Mouse (Mus musculus) hindbrain, embryonic 13.5 days (tissue): ENCODE measurements around the gene Msl1. TPM values are rescaled to one million over a fixed set of nuclear protein-coding genes. Genes with fewer than 3 reads are reported as not detected.
"Not testable (repeated sequence)": the region's sequence is repeated elsewhere in the genome, so short reads cannot be mapped to it uniquely, and the experiment has no call there.

Experiments used
- ATAC-seq: fragments of 200-750 bp; cut with Nextera tagmentation; 2 replicates; pipeline ENCODE4 v1.8.0; 2017; ENCODE audit warnings: moderate TSS enrichment; ENCODE audit not compliant: low FRiP score
- H3K27ac ChIP-seq: fragments of 300-500 bp; sonication (generic); 2 replicates; pipeline ENCODE4 v1.5.1; 2015; ENCODE audit warnings: inconsistent platforms, mild to moderate bottlenecking, moderate library complexity
- H3K27me3 ChIP-seq: fragments of 300-500 bp; sonication (generic); 2 replicates; pipeline ENCODE4 v1.6.1; 2015; ENCODE audit warnings: mild to moderate bottlenecking, inconsistent platforms
- H3K36me3 ChIP-seq: fragments of 300-500 bp; sonication (generic); 2 replicates; pipeline ENCODE4 v1.6.1; 2015; ENCODE audit warnings: mild to moderate bottlenecking, inconsistent platforms
- H3K4me1 ChIP-seq: fragments of 300-500 bp; sonication (generic); replicated peaks from 2 replicates; pipeline ENCODE4 v1.6.1; 2015; ENCODE audit warnings: inconsistent platforms
- H3K4me2 ChIP-seq: fragments of 300-500 bp; sonication (generic); 2 replicates; pipeline ENCODE4 v1.6.1; 2015; ENCODE audit warnings: inconsistent platforms, mild to moderate bottlenecking, moderate library complexity
- H3K4me3 ChIP-seq: fragments of 300-500 bp; sonication (generic); 2 replicates; pipeline ENCODE4 v1.5.1; 2015; ENCODE audit warnings: mild to moderate bottlenecking, inconsistent platforms
- H3K9ac ChIP-seq: fragments of 300-500 bp; sonication (generic); 2 replicates; pipeline ENCODE4 v1.6.1; 2015; ENCODE audit warnings: mild to moderate bottlenecking, inconsistent platforms
- H3K9me3 ChIP-seq: fragments of 300-500 bp; sonication (generic); 2 replicates; pipeline ENCODE4 v1.6.1; 2016; ENCODE audit warnings: inconsistent platforms
- WGBS: fragments of 180-500 bp; shearing (Covaris S2); methylation state at CpG from one replicate; pipeline ENCODE4 v1.1.7; 2015; 5-methylcytosine and 5-hydroxymethylcytosine counted together
- polyA plus RNA-seq: library from polyadenylated mRNA; unstranded; fragments of >200 nt; fragmentation: Nextera tagmentation; extraction: Ambion mirVana; gene quantifications from 2 replicates; pipeline ENCODE4 v1.2.1, GENCODE M21; 2015

Msl1 gene
- polyA plus RNA-seq, 1 experiment from 2014 or later = 33.0 TPM

DNA sequence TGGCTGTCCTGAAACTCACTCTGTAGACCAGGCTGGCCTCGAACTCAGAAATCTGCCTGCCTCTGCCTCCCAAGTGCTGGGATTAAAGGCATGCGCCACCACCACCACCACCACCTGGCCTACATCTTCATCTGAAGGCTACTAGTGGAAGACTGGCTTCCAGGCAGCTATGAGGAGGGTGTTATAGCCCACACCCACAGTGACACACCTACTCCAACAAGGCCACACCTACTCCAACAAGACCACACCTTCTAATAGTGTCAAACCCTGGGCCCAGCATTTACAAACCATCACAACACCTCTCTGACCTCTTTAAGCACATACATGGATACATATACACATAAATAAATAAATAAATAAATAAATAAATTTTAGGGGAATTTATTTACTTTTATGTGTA is 30.8 kb downstream of the Msl1 start:
- 98% methylated on average over 2 of the region's 2 CpGs for WGBS
- H3K4me1 ChIP-seq = not testable (repeated sequence)

DNA sequence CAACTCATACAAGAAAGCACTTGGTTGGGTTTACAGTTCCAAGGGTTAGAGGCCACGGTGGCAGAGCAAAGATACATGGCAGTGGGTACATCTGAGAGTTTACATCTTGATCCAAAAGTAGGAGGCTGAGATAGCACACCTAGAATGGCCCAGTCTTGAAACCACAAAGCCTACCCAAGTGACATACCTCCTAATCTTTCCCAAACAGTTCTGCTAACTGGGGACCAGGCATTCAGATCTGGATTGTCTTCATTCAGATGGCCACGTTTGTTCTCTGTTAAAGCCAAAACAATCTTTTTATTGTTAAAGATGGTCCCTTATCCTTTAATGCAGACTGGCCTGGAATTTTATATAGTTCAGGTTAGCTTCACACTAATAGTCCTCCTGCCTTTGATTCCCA is 32.6 kb downstream of the Msl1 start:
- Histone ChIP-seq H3K27me3 (no peaks in the 10 kb centered on the region), H3K4me3 (no peak overlapping the region), H3K9me3 (no peaks in the 10 kb centered on the region), H3K9ac (no peak overlapping the region), H3K4me2 (no peak overlapping the region), H3K36me3 (peaks cover 92% of the 10 kb centered on the region), H3K27ac (no peak overlapping the region), H3K4me1 (no peaks in the 10 kb centered on the region)
- no peak for ATAC-seq
- 88% methylated on average over 2 of the region's 2 CpGs for WGBS

More for the DNA sequence above, 30.8 kb downstream of the Msl1 start:
- H3K27ac ChIP-seq, H3K9me3 ChIP-seq, H3K4me3 ChIP-seq, ATAC-seq, H3K4me2 ChIP-seq, H3K27me3 ChIP-seq, H3K9ac ChIP-seq: not testable (repeated sequence)
- peaks cover 91% of the 10 kb centered on the region for H3K36me3 ChIP-seq

DNA sequence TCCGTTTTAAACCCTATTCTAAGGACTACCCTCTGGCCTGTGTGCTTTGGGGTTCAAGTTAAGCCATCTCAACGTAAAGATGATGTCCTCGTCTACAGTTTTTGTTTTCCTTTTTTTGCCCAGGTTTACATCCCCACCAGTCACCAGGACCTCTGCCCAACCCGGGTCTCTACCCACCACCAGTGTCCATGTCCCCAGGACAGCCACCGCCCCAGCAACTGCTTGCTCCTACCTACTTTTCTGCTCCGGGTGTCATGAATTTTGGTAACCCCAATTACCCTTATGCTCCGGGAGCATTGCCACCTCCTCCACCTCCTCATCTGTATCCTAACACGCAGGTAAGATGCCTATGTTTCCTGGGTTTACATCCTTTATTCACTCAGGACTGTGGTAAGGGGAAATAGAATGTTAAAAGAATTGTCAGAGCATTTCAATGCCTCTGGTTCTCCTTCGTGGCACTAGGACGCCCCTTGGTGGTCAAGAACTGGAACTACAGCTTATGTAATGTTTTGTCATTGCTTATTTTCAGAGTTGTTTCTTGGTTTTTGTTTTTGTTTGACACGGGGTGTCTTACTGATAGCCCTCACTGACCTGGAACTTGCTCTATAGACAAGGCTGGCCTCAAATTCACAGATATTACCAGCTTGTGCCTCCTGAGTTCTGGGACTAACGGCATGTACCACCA is 33.9 kb downstream of the Msl1 start:
- Histone ChIP-seq H3K27me3 (no peaks in the 10 kb centered on the region), H3K27ac (no peak overlapping the region), H3K36me3 (peaks cover 94% of the 10 kb centered on the region), H3K4me1 (0 out of 2 replicates have a peak, but pooled peaks cover under 1% of the 10 kb centered on the region), H3K9me3 (no peaks in the 10 kb centered on the region), H3K4me2 (no peak overlapping the region), H3K9ac (no peak overlapping the region), H3K4me3 (no peak overlapping the region)
- 71% methylated on average over 12 of the region's 12 CpGs for WGBS
- ATAC-seq = no peak

DNA sequence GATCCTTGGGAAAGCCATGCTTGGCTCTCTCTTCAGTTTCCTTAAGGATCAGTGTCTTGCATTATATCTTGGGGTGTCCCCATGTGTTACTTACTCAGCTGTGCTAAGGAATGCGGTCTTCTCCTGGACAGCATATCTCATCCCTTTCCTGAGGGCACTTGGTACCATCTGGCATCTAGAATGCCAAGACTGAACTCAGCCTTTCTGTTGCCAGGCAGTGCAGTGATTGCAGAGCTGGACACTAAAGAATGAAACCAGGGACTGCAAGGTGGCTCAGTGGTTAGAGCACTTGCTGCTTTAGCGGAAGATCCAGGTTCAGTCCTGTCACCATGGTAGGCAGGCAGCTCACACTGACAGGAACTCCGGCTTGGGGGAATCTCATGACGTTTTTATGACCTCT is 34.6 kb downstream of the Msl1 start:
- H3K4me2 ChIP-seq = no peak overlapping the region
- H3K27ac ChIP-seq = no peak overlapping the region
- H3K9ac ChIP-seq = no peak overlapping the region
- peaks cover 94% of the 10 kb centered on the region for H3K36me3 ChIP-seq
- WGBS = 75% methylated on average over 4 of the region's 4 CpGs
- H3K9me3 ChIP-seq = no peaks in the 10 kb centered on the region
- H3K4me1 ChIP-seq = peaks cover 5% of the 10 kb centered on the region; the same call in 1 of the 2 replicates
- no peaks in the 10 kb centered on the region for H3K27me3 ChIP-seq
- no peak overlapping the region for H3K4me3 ChIP-seq
- ATAC-seq = no peak

DNA sequence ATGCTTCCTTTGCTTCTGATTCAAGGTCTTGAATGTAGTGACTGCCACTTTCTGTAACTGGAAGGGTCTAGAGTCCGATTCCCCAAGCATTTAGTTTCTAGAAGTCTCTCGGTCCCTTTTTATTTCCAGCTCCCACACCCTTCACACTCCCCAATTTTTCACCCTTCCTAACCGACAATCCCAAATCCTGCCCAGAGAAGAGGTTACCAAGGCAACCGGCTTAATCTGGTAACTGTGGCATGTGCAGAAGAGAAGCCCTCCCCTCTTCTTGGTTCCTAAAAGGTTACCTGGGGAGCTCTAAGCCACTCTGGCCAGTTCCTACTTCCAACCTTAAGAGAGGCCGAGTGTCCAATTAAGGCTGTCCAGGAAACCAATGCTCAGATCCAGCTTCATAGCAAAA is 40.0 kb downstream of the Msl1 start:
- Histone ChIP-seq H3K4me2 (no peak overlapping the region), H3K27me3 (peaks cover 12% of the 10 kb centered on the region), H3K4me1 (peaks cover 41% of the 10 kb centered on the region), H3K9me3 (no peaks in the 10 kb centered on the region), H3K9ac (no peak overlapping the region), H3K4me3 (no peak overlapping the region), H3K36me3 (peaks cover 45% of the 10 kb centered on the region), H3K27ac (no peak overlapping the region)
- ATAC-seq = no peak
- WGBS = 39% methylated on average over 5 of the region's 5 CpGs

DNA sequence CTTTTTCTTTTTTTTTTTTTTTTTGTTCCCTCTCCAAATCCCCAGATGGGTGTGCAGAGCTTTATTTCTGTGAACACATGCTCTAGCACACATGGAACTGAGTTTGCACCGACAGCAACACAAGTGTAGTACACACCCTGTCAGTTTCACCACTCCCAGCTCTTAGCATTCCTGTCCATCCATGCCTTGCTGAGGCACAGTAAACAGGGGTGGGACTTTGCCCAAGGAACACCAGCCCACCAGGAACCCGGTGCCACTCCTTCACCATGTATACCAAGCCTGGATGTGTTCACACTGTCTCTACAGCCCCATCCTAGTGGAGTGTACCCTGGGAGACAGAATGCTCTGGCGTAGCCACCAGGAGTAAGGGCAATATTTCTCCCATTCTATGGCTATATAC is 40.4 kb downstream of the Msl1 start:
- H3K9me3 ChIP-seq = no peaks in the 10 kb centered on the region
- peaks cover 41% of the 10 kb centered on the region for H3K4me1 ChIP-seq
- no peak overlapping the region for H3K9ac ChIP-seq
- H3K27ac ChIP-seq = no peak overlapping the region
- H3K36me3 ChIP-seq = peaks cover 46% of the 10 kb centered on the region
- WGBS = 63% methylated on average over 3 of the region's 3 CpGs
- H3K4me2 ChIP-seq = no peak overlapping the region
- peaks cover 12% of the 10 kb centered on the region for H3K27me3 ChIP-seq
- ATAC-seq = no peak
- H3K4me3 ChIP-seq = no peak overlapping the region

DNA sequence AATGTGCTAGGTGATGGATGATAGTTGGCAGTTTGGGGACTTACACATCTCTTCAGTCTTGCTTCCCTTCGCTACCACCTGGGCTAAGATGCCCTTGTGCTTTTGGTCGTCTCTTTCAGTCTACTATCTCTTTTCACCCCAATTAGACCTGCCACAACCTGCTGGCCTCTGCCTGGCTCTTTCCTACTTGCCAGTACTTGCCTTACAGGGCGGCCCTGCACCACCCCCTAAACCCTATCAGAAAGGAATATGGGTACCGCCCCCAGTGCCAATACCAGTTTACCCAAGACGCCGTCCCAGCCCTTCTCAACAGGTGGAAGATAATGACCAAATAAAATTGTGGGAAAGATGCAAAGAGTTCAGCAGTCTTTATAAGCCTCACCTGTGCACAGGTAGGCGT is 40.8 kb downstream of the Msl1 start:
- WGBS = 27% methylated on average over 7 of the region's 7 CpGs
- Histone ChIP-seq H3K4me3 (peak overlapping the region; percentile 72), H3K36me3 (peaks cover 42% of the 10 kb centered on the region), H3K9ac (no peak overlapping the region), H3K4me1 (peaks cover 41% of the 10 kb centered on the region), H3K9me3 (no peaks in the 10 kb centered on the region), H3K4me2 (peak overlapping the region; percentile 92), H3K27ac (no peak overlapping the region), H3K27me3 (peaks cover 12% of the 10 kb centered on the region)
- peak; percentile 15 for ATAC-seq

DNA sequence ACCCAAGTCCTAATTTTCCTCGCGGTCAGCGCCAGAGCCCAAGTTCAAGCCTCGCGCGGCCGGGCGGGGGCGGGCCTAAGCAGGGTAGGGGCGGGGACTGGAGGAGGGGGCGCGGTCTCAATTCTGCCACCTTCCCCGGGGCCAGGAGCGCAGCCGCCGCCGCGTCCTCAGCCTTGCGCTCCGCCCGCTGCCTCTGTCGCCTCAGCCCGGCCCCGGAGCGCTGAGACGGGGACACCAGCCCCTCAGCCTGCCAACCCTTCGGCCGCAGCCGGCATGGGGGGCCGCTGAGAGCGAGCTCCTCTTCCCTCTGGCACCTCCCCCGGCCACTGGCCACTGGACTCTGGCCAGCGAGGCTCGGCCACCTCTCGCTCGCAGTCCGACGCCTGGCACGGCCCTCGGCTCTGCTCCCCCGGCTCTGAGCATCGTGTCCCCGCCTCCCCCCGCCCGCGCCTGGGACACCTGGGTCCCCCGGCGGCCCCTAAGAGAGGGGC is 41.4 kb downstream of the Msl1 start, which contains the start of gene Rapgefl1:
TSS of gene Rapgefl1 (plus strand) at position 135 of the 491 bp plus-strand sequence.
- H3K36me3 ChIP-seq = peaks cover 37% of the 10 kb centered on the region
- peaks cover 41% of the 10 kb centered on the region for H3K4me1 ChIP-seq
- H3K4me3 ChIP-seq = peak within 1 kb of the TSS; percentile 72
- H3K4me2 ChIP-seq = peak within 1 kb of the TSS; percentile 92
- peak within 1 kb of the TSS; percentile 80 for H3K9ac ChIP-seq
- ATAC-seq = peak; percentile 86
- H3K27ac ChIP-seq = peak within 1 kb of the TSS; percentile 81
- no peaks in the 10 kb centered on the region for H3K9me3 ChIP-seq
- 0% methylated on average over 43 of the region's 48 CpGs for WGBS
- peaks cover 12% of the 10 kb centered on the region for H3K27me3 ChIP-seq

DNA sequence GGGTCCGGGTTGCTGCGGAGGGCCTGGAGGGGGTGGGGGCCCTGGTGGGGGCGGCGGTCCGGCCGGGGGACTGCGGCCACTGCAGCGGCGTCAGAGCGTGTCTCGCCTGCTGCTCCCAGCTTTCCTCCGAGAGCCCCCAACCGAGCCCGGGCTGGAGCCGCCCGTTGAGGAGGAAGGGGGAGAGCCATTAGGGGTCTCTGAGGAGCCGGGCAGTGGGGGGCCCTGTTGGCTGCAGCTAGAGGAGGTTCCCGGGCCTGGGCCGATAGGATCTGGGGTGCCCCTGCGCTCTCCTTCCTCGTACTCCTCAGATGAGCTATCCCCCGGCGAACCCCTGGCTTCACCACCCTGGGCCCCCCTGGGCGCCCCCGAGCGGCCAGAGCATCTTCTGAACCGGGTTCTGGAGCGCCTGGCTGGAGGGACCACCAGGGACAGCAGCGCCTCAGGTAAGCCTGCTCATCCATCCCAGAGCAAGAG is 42.0 kb downstream of the Msl1 start:
- WGBS = under 1% methylated on average over 22 of the region's 29 CpGs
- Histone ChIP-seq H3K4me1 (peaks cover 41% of the 10 kb centered on the region), H3K27ac (peak overlapping the region; percentile 81), H3K27me3 (peaks cover 12% of the 10 kb centered on the region), H3K9me3 (no peaks in the 10 kb centered on the region), H3K36me3 (peaks cover 31% of the 10 kb centered on the region), H3K9ac (peak overlapping the region; percentile 80), H3K4me2 (peak overlapping the region; percentile 92), H3K4me3 (peak overlapping the region; percentile 72)
- ATAC-seq = peak; percentile 53

DNA sequence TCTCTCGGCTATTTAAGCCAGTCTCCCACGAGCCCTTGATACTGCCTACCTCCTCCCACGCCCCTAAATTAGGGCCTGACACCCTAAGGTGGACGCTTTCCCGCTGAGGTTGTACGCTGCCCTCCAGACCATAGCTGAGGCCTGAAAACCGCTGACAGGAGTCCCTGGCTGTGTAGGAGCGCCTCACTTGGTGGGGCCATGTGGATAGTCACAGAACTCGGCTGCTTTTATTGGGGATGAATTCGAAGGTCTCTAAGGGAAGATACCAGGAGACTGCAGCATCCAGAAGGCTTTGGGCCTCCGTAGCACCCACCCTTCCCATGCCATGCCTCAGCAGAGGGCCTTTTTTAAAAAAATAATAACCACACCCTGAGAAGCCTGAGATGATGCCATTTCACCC is 42.6 kb downstream of the Msl1 start:
- Histone ChIP-seq H3K4me3 (peak overlapping the region; percentile 72), H3K9ac (peak overlapping the region; percentile 80), H3K27ac (no peak overlapping the region), H3K4me2 (peak overlapping the region; percentile 92), H3K4me1 (peaks cover 41% of the 10 kb centered on the region), H3K36me3 (peaks cover 25% of the 10 kb centered on the region), H3K27me3 (peaks cover 12% of the 10 kb centered on the region), H3K9me3 (no peaks in the 10 kb centered on the region)
- WGBS = 58% methylated on average over 11 of the region's 11 CpGs
- ATAC-seq = no peak

DNA sequence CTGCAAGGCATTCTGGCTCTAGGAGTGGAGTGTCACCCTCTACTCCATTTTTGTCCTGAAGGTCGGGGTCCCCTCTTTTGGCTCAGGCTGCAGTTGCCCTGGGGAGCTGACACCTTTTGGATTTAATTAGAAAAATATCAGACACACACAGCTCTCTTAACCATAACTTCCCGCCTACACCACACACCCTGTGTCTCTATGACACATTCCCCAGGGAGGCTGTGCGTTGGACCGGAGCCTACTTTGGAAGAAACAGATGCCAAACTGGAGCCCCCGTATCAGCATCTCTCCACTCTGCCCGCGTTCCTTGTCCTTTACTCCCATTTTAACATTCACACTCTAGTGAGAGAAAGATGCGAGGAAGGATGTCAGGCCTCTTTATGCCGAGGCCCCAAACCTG is 43.2 kb downstream of the Msl1 start:
- Histone ChIP-seq H3K4me3 (0 out of 2 replicates have a peak overlapping the region, but pooled peaks have one; percentile 2), H3K9ac (peak overlapping the region; percentile 49; the same call in 1 of the 2 replicates), H3K4me2 (peak overlapping the region; percentile 92), H3K27ac (no peak overlapping the region), H3K36me3 (peaks cover 19% of the 10 kb centered on the region), H3K27me3 (peaks cover 12% of the 10 kb centered on the region), H3K4me1 (peaks cover 41% of the 10 kb centered on the region), H3K9me3 (no peaks in the 10 kb centered on the region)
- ATAC-seq = no peak
- 66% methylated on average over 9 of the region's 9 CpGs for WGBS

DNA sequence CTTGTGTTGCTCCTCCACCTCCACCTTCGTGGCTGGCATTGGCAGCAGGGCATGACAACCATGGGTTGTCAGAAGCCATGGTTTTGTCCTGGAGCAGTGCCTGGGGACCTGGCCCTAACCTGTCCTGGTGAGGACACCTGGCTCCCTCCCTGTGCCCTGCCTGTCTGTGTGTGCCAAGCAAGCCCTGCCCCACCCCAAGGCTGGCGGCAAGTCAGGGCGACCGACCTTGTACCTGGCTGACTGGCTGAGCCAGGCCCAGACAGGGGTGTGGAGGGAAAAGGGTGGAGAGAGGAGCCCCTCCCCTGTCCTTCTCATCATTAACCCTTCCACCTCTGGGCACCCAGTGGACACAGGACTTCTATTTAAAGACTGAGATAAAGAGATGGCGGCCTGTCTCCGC is 44.1 kb downstream of the Msl1 start:
- peaks cover 39% of the 10 kb centered on the region for H3K4me1 ChIP-seq
- H3K9ac ChIP-seq = peak overlapping the region; percentile 43; the same call in 1 of the 2 replicates
- no peak for ATAC-seq
- WGBS = 60% methylated on average over 6 of the region's 6 CpGs
- H3K4me2 ChIP-seq = no peak overlapping the region
- H3K36me3 ChIP-seq = peaks cover 10% of the 10 kb centered on the region
- peaks cover 12% of the 10 kb centered on the region for H3K27me3 ChIP-seq
- no peak overlapping the region for H3K27ac ChIP-seq
- H3K4me3 ChIP-seq = no peak overlapping the region
- H3K9me3 ChIP-seq = no peaks in the 10 kb centered on the region

DNA sequence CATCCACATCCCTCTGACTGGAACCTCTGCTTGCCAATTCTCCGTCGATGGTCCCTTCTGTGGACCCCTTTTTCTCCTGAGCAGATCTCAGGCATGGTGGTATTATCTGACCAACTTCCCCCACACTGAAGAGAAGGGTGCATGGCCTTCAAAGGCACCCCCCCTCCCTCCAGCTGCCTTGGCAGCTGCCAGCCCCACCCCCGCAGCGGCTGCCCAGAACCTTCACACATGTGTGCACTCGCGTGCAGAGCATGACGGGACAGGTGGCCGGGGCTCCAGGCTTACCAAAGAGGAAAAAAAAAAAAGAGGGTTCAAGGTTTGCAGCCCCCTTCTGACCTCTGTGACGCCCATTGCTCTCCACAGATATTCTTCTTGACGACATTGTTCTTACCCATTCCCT is 44.6 kb downstream of the Msl1 start:
- no peaks in the 10 kb centered on the region for H3K9me3 ChIP-seq
- peaks cover 5% of the 10 kb centered on the region; the same call in 1 of the 2 replicates for H3K36me3 ChIP-seq
- ATAC-seq = no peak
- H3K4me1 ChIP-seq = peaks cover 36% of the 10 kb centered on the region
- no peak overlapping the region; the same call in 1 of the 2 replicates for H3K9ac ChIP-seq
- no peak overlapping the region for H3K4me3 ChIP-seq
- no peak overlapping the region for H3K4me2 ChIP-seq
- no peak overlapping the region for H3K27ac ChIP-seq
- WGBS = 61% methylated on average over 10 of the region's 10 CpGs
- H3K27me3 ChIP-seq = peaks cover 12% of the 10 kb centered on the region
